Mouse (Mus musculus) intestine, postnatal 0 days (tissue): ENCODE results near the gene Elmsan1. TPM values are rescaled to one million over a fixed set of nuclear protein-coding genes. Genes with fewer than 3 reads are reported as not detected.

Experiments used
- ATAC-seq: fragments of 200-750 bp; cut with Nextera tagmentation; 2 replicates; pipeline ENCODE4 v1.8.0; 2017; ENCODE audit warnings: mild to moderate bottlenecking, moderate TSS enrichment, moderate library complexity
- H3K27ac ChIP-seq: fragments of 300-500 bp; sonication (generic); 2 replicates; pipeline ENCODE4 v1.5.1; 2014; ENCODE audit warnings: mild to moderate bottlenecking, low read depth, low read length, moderate library complexity
- H3K27me3 ChIP-seq: fragments of 300-500 bp; sonication (generic); replicated peaks from 2 replicates; pipeline ENCODE4 v1.6.1; 2014; ENCODE audit warnings: low read length, mixed read lengths; ENCODE audit not compliant: control insufficient read depth, insufficient read depth
- H3K36me3 ChIP-seq: fragments of 300-500 bp; sonication (generic); 2 replicates; pipeline ENCODE4 v1.6.1; 2014; ENCODE audit warnings: mild to moderate bottlenecking, moderate library complexity; ENCODE audit not compliant: control insufficient read depth, insufficient read depth
- H3K4me1 ChIP-seq: fragments of 300-500 bp; sonication (generic); replicated peaks from 2 replicates; pipeline ENCODE4 v1.6.1; 2014; ENCODE audit warnings: antibody characterized with exemption, low read length, mixed read lengths; ENCODE audit not compliant: control insufficient read depth, insufficient read depth
- H3K4me2 ChIP-seq: fragments of 300-500 bp; sonication (generic); replicated peaks from 2 replicates; pipeline ENCODE4 v1.6.1; 2014; ENCODE audit warnings: low read depth, mild to moderate bottlenecking, moderate library complexity
- H3K4me3 ChIP-seq: fragments of 300-500 bp; sonication (generic); 2 replicates; pipeline ENCODE4 v1.5.1; 2014; ENCODE audit warnings: low read depth, low read length
- H3K9ac ChIP-seq: fragments of 300-500 bp; sonication (generic); 2 replicates; pipeline ENCODE4 v1.6.1; 2014; ENCODE audit warnings: mild to moderate bottlenecking, low read depth, low read length
- H3K9me3 ChIP-seq: fragments of 300-500 bp; sonication (generic); 2 replicates; pipeline ENCODE4 v1.6.1; 2016; ENCODE audit warnings: mixed run types; ENCODE audit not compliant: control insufficient read depth
- CTCF ChIP-seq: sonication (generic); IDR thresholded peaks from 2 replicates; pipeline ENCODE4 v1.5.1; 2016; ENCODE audit warnings: low read depth, mild to moderate bottlenecking, control low read depth, antibody characterized with exemption, moderate library complexity
- WGBS: fragments of 180-500 bp; shearing (Covaris S2); extraction: QIAGEN DNeasy Blood & Tissue Kit; methylation state at CpG from one replicate; pipeline ENCODE4 v1.1.7; 2014; 5-methylcytosine and 5-hydroxymethylcytosine counted together
- polyA plus RNA-seq: library from polyadenylated mRNA; unstranded; fragments of >200 nt; fragmentation: Nextera tagmentation; extraction: Ambion mirVana; gene quantifications from 2 replicates; pipeline ENCODE4 v1.2.1, GENCODE M21; 2015

The Elmsan1 gene
- polyA plus RNA-seq, 1 experiment from 2014 or later = 4.9 TPM

GRCm38 (mm10) chr12:84203778-84204216, 14.9 kb downstream of the Elmsan1 start:
- Histone ChIP-seq H3K4me2 (0 out of 2 replicates have a peak overlapping the region, but pooled peaks have one; percentile 13), H3K27me3 (no peaks in the 10 kb centered on the region), H3K36me3 (no peaks in the 10 kb centered on the region), H3K4me1 (peaks cover 10% of the 10 kb centered on the region), H3K9ac (no peak overlapping the region), H3K9me3 (no peaks in the 10 kb centered on the region), H3K27ac (peak overlapping the region; percentile 67), H3K4me3 (no peak overlapping the region)
- 31% methylated on average over 7 of the region's 7 CpGs for WGBS
- TF ChIP-seq CTCF = peak; percentile 21; the same call in 1 of the 2 replicates
- peak; percentile 81 for ATAC-seq

GRCm38 (mm10) chr12:84203170-84203777, 15.4 kb downstream of the Elmsan1 start:
- H3K9me3 ChIP-seq = no peaks in the 10 kb centered on the region
- H3K4me1 ChIP-seq = peaks cover 6% of the 10 kb centered on the region
- peak; percentile 64; the same call in 1 of the 2 replicates for ATAC-seq
- peak overlapping the region; percentile 67 for H3K27ac ChIP-seq
- H3K4me3 ChIP-seq = no peak overlapping the region
- H3K36me3 ChIP-seq = no peaks in the 10 kb centered on the region
- WGBS = 50% methylated on average over 7 of the region's 7 CpGs
- H3K9ac ChIP-seq = no peak overlapping the region
- no peak for TF ChIP-seq CTCF
- H3K4me2 ChIP-seq = peak overlapping the region; percentile 4; the same call in 1 of the 2 replicates
- H3K27me3 ChIP-seq = no peaks in the 10 kb centered on the region

- no peaks in the 10 kb centered on the region for H3K27me3 ChIP-seq
- H3K9me3 ChIP-seq = no peaks in the 10 kb centered on the region
- H3K4me2 ChIP-seq = no peak overlapping the region
- no peak overlapping the region for H3K9ac ChIP-seq
- no peak for TF ChIP-seq CTCF
- H3K4me1 ChIP-seq = peaks cover 6% of the 10 kb centered on the region
- no peaks in the 10 kb centered on the region for H3K36me3 ChIP-seq
- H3K4me3 ChIP-seq = no peak overlapping the region
- no peak for ATAC-seq
- H3K27ac ChIP-seq = peak overlapping the region; percentile 67; the same call in 1 of the 2 replicates
- WGBS = 78% methylated on average over 10 of the region's 10 CpGs
Observed at GRCm38 (mm10) chr12:84202561-84202960, 16.1 kb downstream of the Elmsan1 start.

DNA sequence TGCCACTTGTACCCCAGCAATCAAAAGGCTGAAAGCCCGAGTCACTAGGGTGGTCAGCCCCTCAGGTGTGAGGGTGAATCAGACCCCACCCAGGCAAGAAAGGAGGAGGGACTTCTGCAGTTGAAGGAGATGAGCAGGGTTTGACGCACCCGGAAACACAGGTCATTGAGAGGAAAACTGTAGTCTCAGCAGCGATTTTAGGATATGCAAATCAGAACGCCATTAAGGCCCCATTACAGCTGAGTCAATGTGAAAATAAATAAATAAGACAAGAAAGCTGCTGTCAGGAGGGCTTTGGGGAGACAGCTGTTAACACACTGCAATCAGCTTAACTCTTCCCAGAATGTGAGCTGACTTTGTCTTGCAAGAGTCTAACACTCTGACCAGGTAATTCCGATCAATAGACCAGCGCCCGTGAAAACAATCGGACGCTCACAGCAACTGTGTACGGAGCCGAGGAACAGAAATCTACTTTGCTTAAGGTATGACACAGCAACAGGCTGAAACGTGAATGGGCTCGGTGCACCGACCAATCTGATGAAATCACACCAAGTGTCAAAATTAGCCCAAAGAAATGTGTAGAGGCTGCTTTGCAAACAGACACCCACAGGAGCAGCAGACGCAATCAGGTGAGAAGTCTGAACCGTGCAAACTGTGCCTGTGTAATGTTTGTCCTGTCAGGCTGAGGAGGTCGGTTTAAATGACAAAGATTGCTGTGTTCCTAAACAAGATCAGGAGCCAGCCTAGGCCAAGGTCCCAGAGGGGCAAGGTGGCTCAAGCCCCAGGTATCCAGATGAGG, 16.8 kb downstream of the Elmsan1 start:
- WGBS = 53% methylated on average over 18 of the region's 18 CpGs
- 0 out of 2 replicates have a peak overlapping the region, but pooled peaks have one; percentile 31 for H3K27ac ChIP-seq
- TF ChIP-seq CTCF = no peak

GRCm38 (mm10) chr12:84201222-84201621, 17.5 kb downstream of the Elmsan1 start:
- H3K4me1 ChIP-seq = peaks cover 6% of the 10 kb centered on the region
- 54% methylated on average over 4 of the region's 4 CpGs for WGBS
- TF ChIP-seq CTCF = no peak
- 0 out of 2 replicates have a peak overlapping the region, but pooled peaks have one; percentile 31 for H3K27ac ChIP-seq
- no peak overlapping the region for H3K4me3 ChIP-seq
- no peak overlapping the region for H3K4me2 ChIP-seq
- H3K27me3 ChIP-seq = no peaks in the 10 kb centered on the region
- H3K36me3 ChIP-seq = no peaks in the 10 kb centered on the region
- H3K9ac ChIP-seq = no peak overlapping the region
- no peaks in the 10 kb centered on the region for H3K9me3 ChIP-seq
- no peak for ATAC-seq

More for the DNA sequence above, 16.8 kb downstream of the Elmsan1 start:
- no peaks in the 10 kb centered on the region for H3K9me3 ChIP-seq
- no peaks in the 10 kb centered on the region for H3K36me3 ChIP-seq
- H3K4me3 ChIP-seq = no peak overlapping the region
- no peak for ATAC-seq
- H3K4me1 ChIP-seq = peaks cover 6% of the 10 kb centered on the region
- H3K4me2 ChIP-seq = 0 out of 2 replicates have a peak overlapping the region, but pooled peaks have one; percentile 3
- no peak overlapping the region for H3K9ac ChIP-seq
- no peaks in the 10 kb centered on the region for H3K27me3 ChIP-seq

- Histone ChIP-seq H3K4me1 (peaks cover 6% of the 10 kb centered on the region), H3K36me3 (no peaks in the 10 kb centered on the region), H3K27ac (no peak overlapping the region), H3K4me3 (no peak overlapping the region), H3K9ac (no peak overlapping the region), H3K4me2 (no peak overlapping the region), H3K27me3 (no peaks in the 10 kb centered on the region), H3K9me3 (no peaks in the 10 kb centered on the region)
- TF ChIP-seq CTCF = no peak
- ATAC-seq = no peak
- 75% methylated on average over 10 of the region's 10 CpGs for WGBS
Observed at GRCm38 (mm10) chr12:84198880-84199279, 19.8 kb downstream of the Elmsan1 start.
